Mouse (Mus musculus): Measurements from ENCODE around the gene Psmd14.

Psmd14 gene

DNA sequence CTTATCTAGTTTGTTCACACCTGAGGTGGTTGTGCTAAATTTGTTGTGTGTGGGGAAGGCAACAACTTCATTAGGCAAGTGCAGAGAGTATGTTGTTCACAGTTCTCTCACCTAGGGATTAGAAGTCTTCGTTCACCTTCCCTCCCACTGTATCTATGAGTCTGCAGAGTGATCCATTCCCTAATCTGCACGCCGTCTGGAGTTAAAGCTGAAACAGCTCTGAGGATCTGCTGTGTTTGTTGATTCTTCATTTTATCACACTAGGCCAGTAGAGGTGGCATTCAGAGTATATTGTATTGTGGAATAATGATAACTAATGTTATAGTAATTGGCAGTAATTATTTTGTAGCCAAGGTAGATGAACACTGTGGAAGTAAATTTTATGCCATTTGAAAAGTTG, 48.5 kb downstream of the Psmd14 start:
- no peak for DNase-seq (ENCODE audit: low spot score in 2 of 2)

DNA sequence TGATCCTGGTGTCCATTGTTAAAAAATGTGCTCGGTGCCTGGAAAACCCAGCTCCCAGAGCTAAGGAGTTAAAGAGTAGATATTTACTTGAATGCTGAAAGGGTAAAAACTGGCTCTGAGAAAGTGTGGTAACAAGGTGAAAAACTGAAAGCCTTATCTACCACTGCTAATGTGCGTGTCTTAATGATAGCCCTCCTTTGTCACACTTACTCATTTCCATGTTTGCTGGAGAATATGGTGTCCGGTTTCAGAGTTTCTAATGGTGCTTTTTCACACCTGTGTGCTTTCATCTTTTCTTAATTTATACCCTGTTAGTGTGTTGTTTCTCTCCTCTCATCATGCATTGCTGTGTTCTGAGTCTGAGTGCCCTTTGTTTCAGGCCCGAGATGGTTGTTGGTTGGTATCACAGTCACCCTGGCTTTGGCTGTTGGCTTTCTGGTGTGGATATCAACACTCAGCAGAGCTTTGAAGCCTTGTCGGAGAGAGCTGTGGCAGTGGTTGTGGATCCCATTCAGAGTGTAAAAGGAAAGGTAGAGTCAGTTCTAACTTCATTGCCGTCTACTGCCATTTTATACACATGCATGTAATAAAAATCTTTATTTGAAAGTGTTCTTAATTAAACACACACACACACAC, 53.1 kb downstream of the Psmd14 start:
- no peak for DNase-seq (ENCODE audit: low spot score in 2 of 2)

DNA sequence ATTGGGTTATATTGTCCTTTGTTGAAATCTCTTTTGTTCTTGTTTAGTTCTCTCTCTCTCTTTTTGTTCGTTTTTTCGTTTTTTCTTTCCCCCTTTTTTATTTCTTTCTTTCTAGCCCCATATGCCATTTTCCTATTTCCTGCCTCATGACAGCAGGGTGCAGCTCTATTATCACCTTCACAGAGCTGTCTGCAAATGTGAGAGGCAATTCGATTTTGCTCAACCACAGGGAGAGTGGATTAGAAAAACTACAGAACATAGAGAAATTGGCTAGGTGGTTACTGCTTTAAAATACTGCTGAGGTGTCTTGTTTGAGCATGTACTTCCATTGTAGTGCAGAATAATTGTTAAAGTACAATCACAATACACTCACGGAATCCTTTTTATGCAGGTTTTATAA, 54.0 kb downstream of the Psmd14 start:
- no peak for DNase-seq (ENCODE audit: low spot score in 2 of 2)

DNA sequence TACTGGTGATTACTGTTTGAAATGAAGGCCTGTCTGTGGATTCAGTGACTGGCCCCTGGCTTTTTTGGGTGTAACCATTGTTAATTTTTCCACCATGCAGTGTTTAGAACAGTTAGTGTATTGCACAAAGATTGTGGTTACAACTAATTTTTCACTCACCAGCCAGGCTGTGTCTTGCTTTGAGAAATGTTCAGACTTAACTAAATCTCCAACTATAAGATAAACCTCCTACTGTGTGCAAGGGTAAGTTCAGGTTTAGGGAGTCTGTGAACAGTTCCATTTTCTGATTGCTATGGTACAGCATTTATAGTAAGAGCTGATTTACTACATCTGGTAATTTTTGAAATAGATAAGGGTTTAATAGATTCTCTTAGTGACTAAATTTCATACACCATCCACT, 69.3 kb downstream of the Psmd14 start:
- no peak for DNase-seq (ENCODE audit: low spot score in 2 of 2)

DNA sequence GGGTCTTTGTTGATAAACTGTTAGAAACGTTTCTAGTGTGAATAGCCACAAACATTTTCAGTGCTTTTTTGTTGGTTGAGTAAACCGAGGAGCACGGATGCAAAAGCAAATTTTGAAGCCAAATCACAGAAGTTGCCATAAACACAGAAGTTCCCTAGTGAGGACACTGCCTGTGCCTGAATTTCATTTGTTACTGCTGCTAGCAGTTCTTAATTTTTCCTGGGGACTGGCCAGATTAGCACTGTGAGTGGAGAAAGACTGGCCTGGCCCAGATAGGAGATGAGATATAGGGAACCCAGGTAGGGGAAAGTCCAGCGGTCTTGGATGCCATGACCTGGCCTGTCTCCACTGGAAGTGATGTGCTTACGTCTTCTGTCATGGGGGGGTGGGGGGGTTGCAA, 83.5 kb downstream of the Psmd14 start:
- DNase-seq (ENCODE audit: low spot score in 2 of 2): no peak

DNA sequence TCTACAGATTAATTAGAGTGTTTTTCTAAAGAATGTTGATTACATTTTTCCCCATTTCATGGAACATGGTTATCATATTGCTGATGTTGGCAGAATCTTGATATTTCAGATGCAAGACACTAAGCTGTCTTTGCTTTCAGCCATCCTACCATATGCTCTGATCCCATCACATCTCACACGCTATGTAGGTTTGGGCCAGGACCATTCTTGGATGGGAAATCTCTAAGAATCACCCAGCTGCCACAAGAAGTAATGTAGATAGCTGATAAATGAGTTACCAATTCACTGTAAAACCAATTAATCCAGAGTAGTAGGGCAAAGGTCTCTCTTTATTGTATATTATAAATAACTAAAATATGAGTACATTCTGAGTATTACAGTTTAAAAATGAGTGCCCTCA, 86.6 kb downstream of the Psmd14 start:
- no peak for DNase-seq (ENCODE audit: low spot score in 2 of 2)

DNA sequence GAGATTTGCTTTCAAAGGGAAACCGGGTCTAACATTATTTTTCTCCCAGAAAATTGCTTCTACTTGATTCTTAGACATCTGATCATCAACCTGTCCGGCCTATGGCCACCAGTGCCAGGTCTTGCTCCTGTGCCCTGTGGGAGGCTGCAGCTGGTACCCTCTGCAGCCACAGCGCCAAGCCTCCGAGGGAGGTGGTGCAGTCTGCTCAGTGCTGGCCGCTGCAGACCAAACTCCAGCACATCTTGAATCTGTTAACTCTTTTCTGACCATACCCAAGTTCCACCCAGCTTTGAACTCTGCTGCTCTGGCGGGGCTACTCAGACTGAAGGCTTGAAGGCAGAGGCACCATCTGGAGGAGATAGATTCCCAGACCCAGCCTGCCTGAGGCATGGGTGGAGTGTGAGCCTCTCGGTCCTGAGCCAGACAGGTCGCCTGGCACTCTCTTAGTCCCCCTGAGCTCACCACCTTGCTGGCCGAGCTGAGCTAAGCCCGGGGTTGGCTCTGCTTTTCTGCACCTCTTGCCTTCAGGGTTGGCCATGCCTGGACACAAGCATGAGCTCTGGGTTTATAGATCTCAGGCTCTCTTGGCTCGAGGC, 91.3 kb downstream of the Psmd14 start, which contains the start of gene Tbr1:
Gene Tbr1 (plus strand): TSS at position 275 of the 596 bp plus-strand sequence.
- no peak for DNase-seq (ENCODE audit: low spot score in 2 of 2)

DNA sequence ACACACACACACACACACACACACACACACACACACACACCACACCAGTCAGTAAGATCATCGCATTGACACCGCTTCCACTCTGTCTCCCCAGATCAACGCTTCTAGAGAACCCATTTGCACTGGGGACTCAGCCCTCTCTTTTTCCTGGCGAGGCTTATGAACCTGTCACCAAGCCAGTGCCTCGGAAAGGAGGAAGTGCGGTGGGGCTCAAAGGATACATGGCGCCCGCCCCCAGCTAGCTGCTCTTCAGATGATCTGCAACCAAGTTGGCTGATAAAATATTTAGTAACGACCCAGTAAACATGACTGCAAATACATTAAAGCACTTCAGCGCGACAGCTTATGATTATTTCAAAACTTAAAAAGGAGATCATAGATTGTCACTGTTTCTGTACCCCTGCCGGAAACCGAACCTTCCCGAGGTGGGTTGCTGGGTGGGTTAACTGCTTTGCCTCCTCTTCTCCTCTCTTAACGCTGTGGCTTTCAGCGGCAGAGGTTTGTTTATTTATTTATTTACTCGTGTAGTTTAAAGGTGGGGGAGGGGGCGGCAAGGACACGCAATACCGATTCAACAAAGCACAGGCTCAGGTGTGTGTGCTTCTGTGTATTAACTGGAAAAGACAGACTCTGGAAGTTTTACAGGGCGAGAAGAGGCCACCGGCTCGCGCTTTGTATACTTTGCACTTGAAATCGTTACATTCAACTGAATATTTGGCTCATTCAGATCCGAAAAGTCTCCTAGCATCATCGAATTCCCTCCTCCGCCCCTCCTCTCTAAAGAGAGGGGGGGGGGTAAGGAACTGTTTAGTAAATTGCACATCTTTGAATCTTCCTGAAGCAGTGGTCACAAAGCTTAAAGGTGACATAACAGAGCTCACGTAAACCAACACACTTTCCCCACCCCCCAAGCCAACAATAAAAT, 92.2 kb downstream of the Psmd14 start:
- no peak for DNase-seq (ENCODE audit: low spot score in 2 of 2)

DNA sequence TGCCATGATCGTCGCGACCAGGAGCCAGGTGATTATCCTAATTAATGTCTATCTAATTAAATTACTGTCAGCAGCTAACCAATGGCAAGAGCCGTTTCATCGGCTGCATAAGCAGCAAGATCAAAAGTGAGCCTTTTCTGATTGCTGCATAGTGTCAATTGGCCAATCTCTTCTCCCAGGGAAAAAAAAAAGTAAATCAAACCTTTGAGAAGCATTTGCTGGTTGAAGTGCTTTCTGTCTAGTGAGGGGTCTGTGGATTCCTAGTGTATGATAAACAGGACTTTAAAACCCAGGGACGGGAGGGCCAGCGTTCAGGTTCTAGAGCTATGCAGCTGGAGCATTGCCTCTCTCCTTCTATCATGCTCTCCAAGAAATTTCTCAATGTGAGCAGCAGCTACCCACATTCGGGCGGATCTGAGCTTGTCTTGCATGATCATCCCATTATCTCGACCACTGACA, 92.9 kb downstream of the Psmd14 start:
- DNase-seq (ENCODE audit: low spot score in 2 of 2): no peak

DNA sequence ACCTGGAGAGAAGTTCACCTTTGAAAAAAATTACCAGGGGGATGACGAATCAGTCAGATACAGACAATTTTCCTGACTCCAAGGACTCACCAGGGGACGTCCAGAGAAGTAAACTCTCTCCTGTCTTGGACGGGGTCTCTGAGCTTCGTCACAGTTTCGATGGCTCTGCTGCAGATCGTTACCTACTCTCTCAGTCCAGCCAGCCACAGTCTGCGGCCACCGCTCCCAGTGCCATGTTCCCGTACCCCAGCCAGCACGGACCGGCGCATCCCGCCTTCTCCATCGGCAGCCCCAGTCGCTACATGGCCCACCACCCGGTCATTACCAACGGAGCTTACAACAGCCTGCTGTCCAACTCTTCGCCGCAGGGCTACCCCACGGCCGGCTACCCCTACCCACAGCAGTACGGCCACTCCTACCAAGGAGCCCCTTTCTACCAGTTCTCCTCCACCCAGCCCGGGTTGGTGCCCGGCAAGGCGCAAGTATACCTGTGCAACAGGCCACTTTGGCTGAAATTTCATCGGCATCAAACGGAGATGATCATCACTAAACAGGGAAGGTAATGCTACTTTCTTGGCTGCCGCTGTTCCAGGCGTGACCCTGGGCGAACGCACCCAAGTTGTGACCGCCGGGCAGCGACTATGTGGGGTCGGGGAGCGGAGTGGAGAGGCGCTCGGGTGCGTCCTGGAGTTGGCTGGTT, 93.5 kb downstream of the Psmd14 start:
- DNase-seq (ENCODE audit: low spot score in 2 of 2): no peak

DNA sequence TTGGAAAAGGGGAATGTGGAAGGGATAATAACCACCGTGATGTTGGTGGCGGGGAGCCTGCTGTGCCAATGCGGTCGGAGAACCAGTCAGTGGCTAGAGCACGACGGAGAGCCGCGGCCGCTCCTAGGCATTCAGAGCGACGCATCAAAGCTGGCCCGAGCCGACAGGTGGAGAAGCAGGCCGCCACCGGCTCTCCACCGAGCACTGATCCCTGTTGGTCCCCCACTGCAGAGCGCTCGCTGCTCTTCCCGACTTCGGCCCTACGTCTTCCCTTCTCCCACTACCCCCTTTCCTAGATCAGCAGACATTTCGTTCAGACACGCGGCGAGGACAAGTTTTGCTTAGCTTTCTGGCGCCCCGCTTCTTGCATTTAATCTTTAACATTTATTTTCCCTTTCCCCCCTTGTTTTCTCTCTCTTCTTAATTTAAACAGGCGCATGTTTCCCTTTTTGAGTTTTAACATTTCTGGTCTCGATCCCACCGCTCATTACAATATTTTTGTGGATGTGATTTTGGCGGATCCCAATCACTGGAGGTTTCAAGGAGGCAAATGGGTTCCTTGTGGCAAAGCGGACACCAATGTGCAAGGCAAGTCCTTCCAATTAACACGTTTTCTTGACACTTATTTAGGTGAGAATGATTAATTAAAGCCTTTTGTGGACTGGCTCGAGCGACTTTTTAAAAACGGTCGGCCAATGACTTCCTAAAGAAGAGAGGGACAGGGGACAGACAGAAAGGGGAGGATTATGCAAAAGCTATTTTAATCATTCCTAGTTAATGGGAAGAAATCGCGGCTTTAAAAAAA, 94.2 kb downstream of the Psmd14 start:
- no peak for DNase-seq (ENCODE audit: low spot score in 2 of 2)

DNA sequence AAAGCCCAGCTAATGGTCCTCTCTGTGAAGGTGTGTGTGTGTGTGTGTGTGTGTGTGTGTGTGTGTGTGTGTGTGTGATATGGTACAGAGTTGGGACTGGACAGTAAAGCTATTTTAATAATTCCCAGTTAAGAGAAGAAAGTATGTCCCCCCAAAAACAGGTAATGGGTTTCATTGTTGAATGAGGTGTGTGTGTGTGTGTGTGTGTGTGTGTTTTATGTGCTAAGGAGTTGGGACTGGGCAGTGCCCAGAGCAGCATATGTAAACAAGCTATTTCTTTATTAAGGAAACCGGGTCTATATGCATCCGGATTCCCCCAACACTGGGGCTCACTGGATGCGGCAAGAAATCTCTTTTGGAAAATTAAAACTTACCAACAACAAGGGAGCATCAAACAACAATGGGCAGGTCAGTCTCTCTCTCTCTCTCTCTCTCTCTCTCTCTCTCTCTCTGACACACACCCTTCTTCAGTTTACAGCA, 94.9 kb downstream of the Psmd14 start:
- DNase-seq (ENCODE audit: low spot score in 2 of 2): no peak

DNA sequence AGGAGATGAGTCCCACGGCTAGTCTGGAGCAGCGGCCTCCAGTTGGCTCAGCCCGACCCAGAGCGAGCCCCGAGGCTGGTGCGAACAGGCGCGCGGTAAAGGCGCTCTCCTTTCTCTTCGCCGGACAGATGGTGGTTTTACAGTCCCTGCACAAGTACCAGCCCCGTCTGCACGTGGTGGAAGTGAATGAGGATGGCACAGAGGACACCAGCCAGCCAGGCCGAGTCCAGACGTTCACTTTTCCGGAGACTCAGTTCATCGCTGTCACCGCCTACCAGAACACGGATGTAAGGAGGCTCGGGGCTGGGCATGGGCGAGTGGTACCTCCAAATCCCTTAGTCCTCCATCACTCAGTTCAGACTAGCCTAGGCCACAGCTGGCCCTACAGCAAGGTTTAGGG, 95.7 kb downstream of the Psmd14 start:
- no peak for DNase-seq (ENCODE audit: low spot score in 2 of 2)

DNA sequence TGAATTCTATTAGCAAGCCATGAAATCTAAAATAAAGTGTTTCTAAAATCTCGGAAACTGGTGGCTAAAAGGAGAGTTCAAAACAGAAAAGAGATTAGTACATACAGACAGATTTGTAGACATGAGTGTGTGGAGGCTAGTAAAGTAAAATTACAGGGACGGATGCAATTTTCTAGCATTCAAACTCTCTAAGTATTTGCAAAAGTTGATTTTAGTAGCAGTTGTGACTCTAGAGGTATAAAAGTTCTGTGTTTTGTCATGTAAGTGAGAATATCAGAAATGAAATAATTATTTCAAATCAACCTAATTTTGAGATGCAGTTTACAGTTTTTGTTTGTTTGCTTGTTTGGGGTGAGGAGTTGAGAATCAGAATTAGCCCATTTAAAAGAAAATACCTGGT, 96.3 kb downstream of the Psmd14 start:
- DNase-seq (ENCODE audit: low spot score in 2 of 2): no peak

DNA sequence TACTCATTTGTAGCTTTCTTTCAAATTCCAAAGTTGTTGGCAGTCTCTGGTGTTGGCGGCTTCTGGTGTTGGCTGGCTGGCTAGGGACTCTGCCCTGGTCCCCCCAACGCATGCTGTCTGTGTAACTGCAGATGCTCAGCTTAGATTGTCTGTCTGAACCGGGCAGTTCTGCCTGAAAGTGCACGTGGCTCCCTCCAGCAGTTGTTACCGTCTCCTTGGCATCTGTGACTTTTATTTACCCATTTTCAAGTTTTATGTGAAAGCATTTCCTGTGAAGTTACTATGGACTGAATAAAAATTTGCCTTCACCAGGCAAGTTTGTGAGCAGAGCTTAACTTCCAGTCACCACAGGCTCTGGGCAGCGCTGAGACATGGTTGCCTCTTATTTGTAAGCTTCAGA, 97.3 kb downstream of the Psmd14 start:
- no peak for DNase-seq (ENCODE audit: low spot score in 2 of 2)

DNA sequence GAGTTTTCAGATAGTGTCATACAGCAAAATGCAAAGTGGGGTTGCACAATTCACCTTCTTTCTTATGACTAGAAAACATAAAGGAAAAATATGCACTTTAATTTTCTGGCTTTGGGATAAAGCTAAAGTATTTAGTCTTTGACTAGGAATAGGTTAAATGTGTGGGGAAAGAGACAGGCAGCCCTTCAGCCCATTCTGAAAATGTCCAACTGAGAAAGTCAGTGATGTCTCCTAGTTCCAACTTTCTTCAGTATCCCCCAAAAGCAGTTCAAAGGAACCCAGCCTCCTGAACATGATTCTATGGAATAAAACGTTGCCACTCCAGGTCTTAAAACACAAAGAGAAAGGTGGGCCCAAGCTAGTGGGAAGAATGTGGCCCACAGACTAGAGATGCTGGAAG, 97.9 kb downstream of the Psmd14 start:
- no peak for DNase-seq (ENCODE audit: low spot score in 2 of 2)

DNA sequence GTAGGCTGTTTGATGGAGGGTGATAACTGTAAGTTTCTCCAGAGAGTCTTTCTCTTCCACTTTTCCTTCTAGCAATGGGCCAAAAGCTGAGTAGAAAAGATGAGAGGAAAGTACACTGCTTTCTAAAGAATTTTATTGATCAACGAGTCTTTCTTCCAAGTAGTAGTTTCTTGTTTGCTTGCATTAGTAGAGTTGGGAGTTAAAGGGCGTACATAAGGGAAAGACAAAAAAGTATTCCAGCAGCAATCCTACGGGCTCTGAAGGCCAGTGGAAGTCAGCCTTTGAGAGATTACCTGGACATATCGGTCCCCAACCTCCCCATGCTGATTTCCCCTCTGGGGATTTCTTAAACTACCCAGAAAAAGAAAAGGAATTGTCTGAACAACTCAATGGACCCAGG, 99.3 kb downstream of the Psmd14 start:
- DNase-seq (ENCODE audit: low spot score in 2 of 2): no peak

DNA sequence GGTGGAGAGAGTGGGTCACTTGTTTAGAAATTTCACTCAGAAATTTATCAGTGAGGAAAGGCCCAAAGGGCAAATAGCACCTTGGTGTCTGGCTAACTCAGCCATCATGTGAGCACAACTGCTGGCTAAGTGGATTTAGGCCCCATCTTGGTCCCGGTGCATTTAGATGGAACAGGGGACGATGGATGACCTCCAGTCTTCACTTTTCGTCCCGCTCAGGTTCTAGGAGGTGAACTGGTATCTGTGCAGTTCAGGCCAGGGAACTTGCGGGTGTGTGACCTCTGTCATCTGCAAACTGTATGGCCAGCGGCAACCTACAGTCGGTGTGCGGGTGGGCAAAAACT, 99.6 kb downstream of the Psmd14 start:
- DNase-seq (ENCODE audit: low spot score in 2 of 2): no peak

DNA sequence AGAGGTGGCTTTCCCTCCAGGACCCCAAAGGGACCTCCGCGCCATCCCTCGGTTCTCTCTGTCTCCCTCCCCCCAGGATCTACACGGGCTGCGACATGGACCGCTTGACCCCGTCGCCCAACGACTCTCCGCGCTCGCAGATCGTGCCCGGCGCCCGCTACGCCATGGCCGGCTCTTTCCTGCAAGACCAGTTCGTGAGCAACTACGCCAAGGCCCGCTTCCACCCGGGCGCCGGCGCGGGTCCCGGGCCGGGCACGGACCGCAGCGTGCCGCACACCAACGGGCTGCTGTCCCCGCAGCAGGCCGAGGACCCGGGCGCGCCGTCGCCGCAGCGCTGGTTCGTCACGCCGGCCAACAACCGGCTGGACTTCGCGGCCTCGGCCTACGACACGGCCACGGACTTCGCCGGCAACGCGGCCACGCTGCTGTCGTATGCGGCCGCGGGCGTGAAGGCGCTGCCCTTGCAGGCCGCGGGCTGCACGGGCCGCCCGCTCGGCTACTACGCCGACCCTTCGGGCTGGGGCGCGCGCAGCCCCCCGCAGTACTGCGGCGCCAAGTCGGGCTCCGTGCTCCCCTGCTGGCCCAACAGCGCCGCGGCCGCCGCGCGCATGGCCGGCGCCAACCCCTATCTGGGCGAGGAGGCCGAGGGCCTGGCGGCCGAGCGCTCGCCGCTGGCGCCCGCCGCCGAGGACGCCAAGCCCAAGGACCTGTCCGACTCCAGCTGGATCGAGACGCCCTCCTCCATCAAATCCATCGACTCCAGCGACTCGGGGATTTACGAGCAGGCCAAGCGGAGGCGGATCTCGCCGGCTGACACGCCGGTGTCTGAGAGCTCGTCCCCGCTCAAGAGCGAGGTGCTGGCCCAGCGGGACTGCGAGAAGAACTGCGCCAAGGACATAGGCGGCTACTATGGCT, 100.3 kb downstream of the Psmd14 start:
- DNase-seq (ENCODE audit: low spot score in 2 of 2): no peak

DNA sequence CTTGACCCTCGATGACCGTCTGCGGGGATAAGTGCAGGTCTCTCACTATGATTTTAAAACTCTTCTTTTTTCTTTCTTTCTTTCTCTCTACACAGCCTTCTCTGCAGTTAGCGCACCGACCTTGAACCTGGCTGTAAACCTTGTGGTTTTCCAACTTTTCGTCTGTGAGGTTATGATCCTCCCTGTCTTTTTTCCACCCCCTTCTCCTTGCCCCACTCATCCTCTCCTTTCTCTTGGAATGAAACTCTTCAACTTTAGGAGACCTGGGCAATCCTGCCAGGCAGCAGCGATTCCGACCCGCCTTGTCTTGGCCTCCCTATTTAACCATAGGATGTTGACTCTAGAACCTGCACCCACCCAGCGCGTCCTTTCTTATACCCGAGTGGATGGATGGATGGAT, 101.0 kb downstream of the Psmd14 start:
- no peak for DNase-seq (ENCODE audit: low spot score in 2 of 2)

Measured in natural killer cell, adult 2 months (primary cell).